Mouse (Mus musculus) bone marrow, adult 2 months (tissue): ENCODE measurements around the gene Ldhb. TPM values are rescaled to one million over a fixed set of nuclear protein-coding genes. Genes with fewer than 3 reads are reported as not detected.
"Not testable (repeated sequence)": the region's sequence is repeated elsewhere in the genome, so short reads cannot be mapped to it uniquely, and the experiment has no call there.

Source experiments
- H3K27ac ChIP-seq: fragments of 200-500 bp; 2 replicates; pipeline ENCODE4 v1.5.1; 2012; ENCODE audit warnings: low read depth, mild to moderate bottlenecking, control low read depth, inconsistent platforms, low read length; ENCODE audit not compliant: control insufficient read depth, poor library complexity, insufficient read depth
- H3K4me1 ChIP-seq: fragments of 200-500 bp; 2 replicates; pipeline ENCODE4 v1.6.1; 2011; ENCODE audit warnings: low read length; ENCODE audit not compliant: control insufficient read depth, insufficient read depth
- H3K4me3 ChIP-seq: fragments of 200-500 bp; replicated peaks from 2 replicates; pipeline ENCODE3; 2011; ENCODE audit warnings: mild to moderate bottlenecking, low read depth, low read length, control low read depth; ENCODE audit not compliant: control insufficient read depth
- CTCF ChIP-seq: fragments of 200-500 bp; IDR thresholded peaks from 2 replicates; pipeline ENCODE4 v1.5.1; 2011; ENCODE audit warnings: low read length, control low read depth; ENCODE audit not compliant: control insufficient read depth, insufficient read depth
- POLR2A ChIP-seq: fragments of 200-500 bp; IDR thresholded peaks from 2 replicates; pipeline ENCODE4 v1.6.1; 2011; ENCODE audit warnings: low read depth, mild to moderate bottlenecking, control low read depth, low read length, borderline replicate concordance; ENCODE audit not compliant: control insufficient read depth
- WGBS: fragments of 180-500 bp; shearing (Covaris S2); methylation state at CpG from one replicate; pipeline ENCODE4 v1.1.7; 2018; 5-methylcytosine and 5-hydroxymethylcytosine counted together
- polyA plus RNA-seq: library from polyadenylated mRNA; stranded (reverse); fragments of >200 nt; gene quantifications from 2 replicates; pipeline ENCODE4 v1.2.4, GENCODE M21; 2011; ENCODE audit warnings: low replicate concordance; ENCODE audit not compliant: missing spikeins, insufficient read depth, insufficient read length

Gene Ldhb
- polyA plus RNA-seq, 1 experiment: 46.9 TPM

DNA sequence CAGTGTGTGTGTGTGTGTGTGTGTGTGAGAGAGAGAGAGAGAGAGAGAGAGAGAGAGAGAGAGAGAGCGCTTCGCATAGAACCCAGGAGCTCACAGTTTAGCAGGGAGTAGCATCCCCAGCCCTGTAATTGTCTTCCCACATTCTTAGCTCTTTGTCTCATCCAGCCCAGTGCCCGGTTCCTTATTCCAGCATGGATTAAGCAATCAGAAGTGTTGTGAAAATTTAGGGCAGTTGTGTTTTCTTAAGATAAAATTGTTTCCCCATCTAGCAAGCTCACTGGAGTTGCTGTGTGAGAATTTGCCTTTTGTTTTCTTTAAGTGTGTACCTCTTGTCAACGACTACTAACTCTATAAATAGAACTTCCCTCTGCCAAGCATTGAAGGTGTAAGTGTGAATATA lies 906 bp upstream of the Ldhb start:
- Histone ChIP-seq H3K4me1 (peaks cover 3% of the 10 kb centered on the region), H3K4me3 (no peak overlapping the region), H3K27ac (no peak overlapping the region)
- no peak for TF ChIP-seq POLR2A
- no peak for TF ChIP-seq CTCF
- WGBS: 22% methylated on average over 4 of the region's 4 CpGs

DNA sequence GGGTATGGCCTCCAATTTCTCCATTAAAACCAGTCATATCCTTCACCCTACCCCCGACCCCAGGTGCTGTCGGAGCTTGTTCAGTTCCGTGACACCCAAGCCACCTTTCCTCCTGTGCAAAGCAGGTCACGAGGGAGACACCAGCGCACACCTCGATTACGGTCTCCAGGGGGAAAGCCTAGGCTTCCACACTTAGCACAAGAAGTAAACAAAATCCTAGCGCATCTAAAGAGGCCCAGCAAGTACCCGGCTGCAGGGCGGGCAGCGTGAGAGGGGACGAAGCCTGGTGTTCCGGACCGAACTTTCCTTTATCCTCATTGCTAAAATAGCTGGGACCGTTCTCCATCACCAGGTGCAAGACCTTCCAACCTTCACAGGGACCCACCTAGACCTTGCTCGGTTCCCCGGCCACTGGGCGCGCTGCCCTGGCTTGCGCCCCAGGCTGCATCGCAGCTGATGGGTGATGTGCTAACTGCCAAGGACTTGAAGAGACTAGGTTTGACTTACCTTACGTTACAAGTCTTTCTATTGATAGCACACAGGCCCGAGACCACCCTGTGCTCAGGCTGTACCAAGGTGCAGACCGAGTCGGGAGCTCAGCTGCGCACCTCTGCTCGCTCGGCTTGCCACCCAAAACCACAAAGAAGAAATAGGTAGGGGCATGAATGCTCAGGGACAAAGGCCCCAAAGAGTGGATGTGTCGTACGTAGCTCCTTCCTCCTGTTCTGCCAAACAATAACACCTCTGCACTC lies 548 bp downstream of the Ldhb start:
- Histone ChIP-seq H3K4me3 (peak overlapping the region; percentile 66), H3K4me1 (peaks cover 3% of the 10 kb centered on the region), H3K27ac (peak overlapping the region; percentile 42; the same call in 1 of the 2 replicates)

DNA sequence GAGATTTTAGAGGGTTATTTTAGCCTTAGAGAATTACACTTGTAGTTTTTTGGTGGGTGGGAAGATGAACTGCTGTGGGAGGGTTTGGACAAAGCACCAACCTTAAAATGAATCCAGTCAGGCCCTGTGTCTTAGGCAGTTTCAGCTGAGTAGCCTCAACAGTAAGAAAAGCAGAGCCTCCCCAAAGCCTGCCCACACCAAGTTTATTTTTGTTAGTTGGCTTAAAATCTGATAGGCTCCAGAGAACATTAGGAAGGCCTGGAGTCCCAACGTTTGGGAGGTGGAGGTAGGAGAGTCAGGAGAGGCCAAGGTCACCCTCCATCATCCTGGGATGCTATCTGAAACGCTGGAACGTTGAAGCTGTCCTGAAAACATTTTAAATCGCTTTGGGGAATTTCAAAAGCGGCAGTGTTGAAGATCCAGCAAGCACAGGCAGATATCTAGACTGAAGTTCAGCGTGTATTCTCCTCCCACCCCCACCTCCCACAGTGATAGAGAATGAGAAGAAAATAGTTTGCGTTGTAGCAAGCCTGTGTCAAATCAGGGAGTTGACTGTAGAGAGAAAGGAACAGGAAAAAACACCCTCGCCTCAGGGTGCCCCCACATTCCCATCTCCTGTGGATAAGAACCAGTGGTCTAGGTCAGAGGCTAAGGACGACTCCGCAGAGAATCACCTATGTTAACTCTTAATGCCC lies 1.3 kb downstream of the Ldhb start:
- 60% methylated on average over 10 of the region's 10 CpGs for WGBS
- Histone ChIP-seq H3K27ac (no peak overlapping the region), H3K4me1 (peaks cover 3% of the 10 kb centered on the region), H3K4me3 (no peak overlapping the region)
- TF ChIP-seq POLR2A (no peak), CTCF (no peak)

More for the DNA sequence above, 548 bp downstream of the Ldhb start:
- 12% methylated on average over 30 of the region's 30 CpGs for WGBS
- TF ChIP-seq CTCF: no peak
- no peak for TF ChIP-seq POLR2A

DNA sequence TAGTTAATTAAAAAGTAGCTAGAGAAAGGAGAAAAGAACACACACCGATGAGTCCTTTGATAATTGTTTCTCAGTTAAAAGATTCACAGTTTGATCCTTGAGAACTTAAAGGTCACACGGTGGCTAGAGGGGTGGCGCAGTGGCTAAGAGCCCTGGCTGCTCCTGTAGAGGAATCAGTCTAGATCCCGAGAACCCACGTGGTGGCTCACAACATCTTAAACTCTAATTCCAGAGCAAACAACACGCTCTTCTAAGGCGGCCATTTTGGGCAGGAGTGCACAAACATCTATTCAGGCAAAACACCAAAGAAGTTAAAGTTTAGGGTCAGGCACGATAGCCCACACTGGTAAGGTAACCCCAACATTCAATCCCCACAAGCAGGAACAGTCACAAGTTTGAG lies 4.2 kb downstream of the Ldhb start:
- H3K27ac ChIP-seq: no peak overlapping the region
- no peak overlapping the region for H3K4me3 ChIP-seq
- TF ChIP-seq POLR2A (no peak), CTCF (no peak)
- H3K4me1 ChIP-seq: peaks cover 3% of the 10 kb centered on the region
- 81% methylated on average over 8 of the region's 8 CpGs for WGBS

DNA sequence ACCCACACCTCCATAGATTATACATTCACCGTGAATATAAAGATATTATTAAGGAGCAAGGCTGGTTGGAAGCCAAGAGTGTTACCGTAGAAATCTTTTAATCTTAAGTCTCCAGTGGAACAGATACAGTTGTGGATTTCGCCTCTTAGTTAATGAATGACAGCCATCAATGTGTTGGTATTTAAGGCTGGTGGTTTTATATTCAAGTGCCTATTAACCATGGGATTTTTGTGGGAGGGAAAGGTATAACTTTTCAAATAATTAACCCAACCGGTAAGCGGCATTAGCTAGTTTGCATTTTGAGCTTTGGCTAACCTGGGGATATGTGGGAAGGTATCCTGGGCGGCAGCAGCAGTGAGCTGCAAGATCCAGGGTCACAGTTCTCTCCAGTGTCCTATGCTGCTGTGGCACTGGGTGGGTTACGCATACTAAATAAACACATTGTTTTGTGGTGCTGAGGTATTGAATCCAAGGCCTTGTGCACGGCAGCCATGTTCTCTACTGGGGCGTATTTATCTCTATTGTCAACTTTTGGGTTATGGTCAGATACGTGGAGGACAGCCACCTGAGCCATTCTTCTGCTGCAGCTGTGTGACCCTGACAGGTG lies 5.1 kb downstream of the Ldhb start:
- Histone ChIP-seq H3K4me3 (no peak overlapping the region), H3K4me1 (peaks cover 3% of the 10 kb centered on the region), H3K27ac (no peak overlapping the region)
- TF ChIP-seq POLR2A: no peak
- no peak for TF ChIP-seq CTCF
- 85% methylated on average over 10 of the region's 10 CpGs for WGBS

DNA sequence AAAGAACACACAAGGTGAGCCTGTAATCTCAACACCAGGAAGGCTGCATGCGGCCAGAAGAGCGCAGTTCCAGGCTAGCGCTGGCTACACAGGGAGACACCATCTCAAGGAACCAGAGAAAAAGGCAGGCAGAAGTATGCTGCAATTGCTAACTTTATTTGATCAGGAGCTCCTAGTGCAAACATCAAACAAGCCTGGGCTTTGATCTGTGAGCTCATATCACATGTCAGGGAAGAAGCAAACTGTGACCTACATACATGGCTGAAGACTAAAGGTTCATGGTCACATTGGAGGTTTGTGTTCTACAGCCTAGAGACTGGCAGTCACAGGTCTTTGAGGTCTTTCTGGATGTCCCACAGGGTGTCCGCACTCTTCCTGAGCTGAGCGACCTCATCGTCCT lies 17.6 kb downstream of the Ldhb start:
- not testable (repeated sequence) for H3K4me3 ChIP-seq, H3K27ac ChIP-seq, H3K4me1 ChIP-seq
- WGBS: 93% methylated on average over 6 of the region's 6 CpGs

DNA sequence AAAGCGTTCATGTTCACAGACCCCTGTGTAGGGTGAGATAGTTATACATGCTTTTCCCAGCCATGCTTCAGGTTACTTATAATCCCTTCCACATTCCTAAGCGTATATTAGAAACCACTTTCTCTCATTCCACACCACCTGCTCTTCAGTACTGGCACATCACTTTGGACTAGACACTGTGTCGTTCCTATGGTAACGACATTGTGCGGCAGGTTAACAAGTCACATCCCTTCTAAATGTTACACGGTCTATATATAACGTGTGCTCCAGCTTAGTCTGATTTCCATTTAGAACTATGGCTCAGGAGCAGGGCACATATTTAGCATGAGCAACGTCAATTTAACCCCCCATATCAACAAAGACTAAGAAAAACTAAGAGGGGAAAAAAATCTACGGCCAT lies 20.1 kb downstream of the Ldhb start:
- no peaks in the 10 kb centered on the region for H3K4me1 ChIP-seq
- H3K27ac ChIP-seq: no peak overlapping the region
- TF ChIP-seq POLR2A: no peak
- TF ChIP-seq CTCF: no peak
- H3K4me3 ChIP-seq: no peak overlapping the region
- WGBS: 86% methylated on average over 9 of the region's 9 CpGs

DNA sequence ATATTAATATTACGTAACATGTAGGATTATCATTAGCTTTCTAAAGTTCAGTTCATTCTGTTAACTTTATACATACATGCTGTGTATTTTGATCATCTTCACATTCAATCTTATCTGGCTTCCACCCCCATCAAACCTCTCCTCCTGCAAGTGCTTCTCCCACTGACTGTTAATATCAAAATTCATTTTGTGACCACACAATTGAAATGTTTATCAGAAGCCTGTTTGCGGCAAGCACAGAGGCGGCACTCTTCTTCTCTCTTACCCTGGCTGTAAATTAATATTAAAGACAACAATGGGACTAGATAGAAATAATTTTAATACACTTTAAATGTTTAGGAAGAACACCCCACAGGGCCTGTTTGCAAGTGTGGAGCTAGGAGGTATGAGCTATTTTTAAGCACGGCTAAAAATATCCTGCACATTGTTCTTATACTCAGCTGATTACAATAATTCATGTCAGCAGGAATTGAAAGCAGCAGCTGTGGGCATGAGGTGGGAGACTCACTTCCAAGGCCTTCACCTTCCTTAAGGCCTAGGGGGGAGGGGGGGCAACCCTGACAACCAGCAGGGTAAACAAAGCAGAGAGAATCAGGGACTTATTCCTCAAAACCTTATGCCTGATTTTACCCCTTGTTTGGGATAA lies 22.2 kb downstream of the Ldhb start:
- no peak overlapping the region for H3K4me3 ChIP-seq
- H3K27ac ChIP-seq: no peak overlapping the region
- no peaks in the 10 kb centered on the region; the same call in 1 of the 2 replicates for H3K4me1 ChIP-seq
- 58% methylated on average over 4 of the region's 4 CpGs for WGBS
- TF ChIP-seq CTCF: no peak
